Mouse (Mus musculus) gastrocnemius, postnatal 14 days (tissue): ENCODE measurements at regions not wholly inside any gene's neighbourhood (a gene's known extent, or its start where the extent isn't known, plus 50 kb on each side); places are given as distances from the start of the nearest gene placed in this dataset.
A peak's percentile ranks its signal among the peaks of the same experiment; 100 is the strongest.

Source experiments
- DNase-seq: peaks from one replicate; pipeline ENCODE4 v3.0.0; 2021; ENCODE audit warnings: mixed read lengths
- intact Hi-C: fragments of 180-260 bp; cut with DNase I; formaldehyde crosslinking; loops from one replicate; pipeline ENCODE4 v1.15.1; 2025; ENCODE audit warnings: low total_unique reads

DNA sequence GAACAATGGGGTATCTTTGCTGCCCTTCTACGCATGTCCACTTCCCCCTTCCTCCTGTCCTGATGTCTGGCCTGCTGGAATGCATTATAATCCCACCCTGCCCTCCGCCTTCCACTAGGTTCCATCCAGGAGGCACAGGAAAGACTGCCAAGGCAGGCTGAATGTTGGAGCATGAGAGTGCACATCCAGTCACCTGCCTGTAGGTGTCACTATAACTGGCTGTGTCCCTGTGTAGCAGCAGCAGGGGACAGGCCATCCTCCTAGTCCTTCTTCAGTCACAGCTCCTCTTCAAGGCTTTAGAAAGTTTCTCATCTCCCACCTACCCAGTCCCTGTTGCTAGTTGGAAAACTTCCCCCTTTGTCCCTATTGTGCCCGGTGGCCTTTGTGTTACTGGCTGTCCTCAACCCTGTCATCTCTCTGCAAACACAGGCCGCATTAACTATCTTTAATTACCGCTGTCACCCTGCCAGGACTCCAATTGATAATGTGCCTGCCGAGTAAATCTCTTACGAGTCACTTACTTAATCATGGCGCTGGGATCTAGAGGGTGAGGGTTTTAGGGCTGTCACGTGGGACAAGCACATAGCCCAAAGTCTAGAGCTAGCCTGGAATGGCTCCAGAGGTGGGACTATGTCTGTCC lies 355.2 kb upstream of the Fam19a5 start:
- DNase-seq: no peak
- intact Hi-C loops: no loop called here

- no peak for DNase-seq
- intact Hi-C loops: no loop called here
Measured at GRCm38 (mm10) chr15:87191901-87192300, 352.2 kb upstream of the Fam19a5 start.

GRCm38 (mm10) chr15:87196306-87196893 lies 347.7 kb upstream of the Fam19a5 start:
- intact Hi-C loops: no loop called here
- DNase-seq: no peak

DNA sequence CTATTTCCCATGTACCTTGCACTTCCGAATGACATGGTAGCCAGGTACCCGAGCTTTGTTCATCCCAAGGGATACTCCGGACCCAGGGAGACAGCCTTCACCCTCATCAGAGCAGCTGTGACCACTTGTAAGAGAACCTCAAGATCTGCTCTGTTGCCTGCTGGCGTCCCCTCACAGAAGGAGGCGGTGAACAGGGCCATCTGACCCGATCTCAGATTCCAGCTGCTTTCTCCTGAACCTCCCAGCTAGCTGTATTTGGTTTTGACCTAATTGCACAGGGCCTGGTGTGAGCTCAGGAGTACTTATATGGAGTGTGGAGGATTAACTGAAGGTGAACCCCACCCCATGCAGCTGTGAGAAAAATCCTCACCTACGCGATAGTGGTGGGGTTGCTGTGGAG lies 344.5 kb upstream of the Fam19a5 start:
- DNase-seq: no peak
- intact Hi-C loops: no loop called here

DNA sequence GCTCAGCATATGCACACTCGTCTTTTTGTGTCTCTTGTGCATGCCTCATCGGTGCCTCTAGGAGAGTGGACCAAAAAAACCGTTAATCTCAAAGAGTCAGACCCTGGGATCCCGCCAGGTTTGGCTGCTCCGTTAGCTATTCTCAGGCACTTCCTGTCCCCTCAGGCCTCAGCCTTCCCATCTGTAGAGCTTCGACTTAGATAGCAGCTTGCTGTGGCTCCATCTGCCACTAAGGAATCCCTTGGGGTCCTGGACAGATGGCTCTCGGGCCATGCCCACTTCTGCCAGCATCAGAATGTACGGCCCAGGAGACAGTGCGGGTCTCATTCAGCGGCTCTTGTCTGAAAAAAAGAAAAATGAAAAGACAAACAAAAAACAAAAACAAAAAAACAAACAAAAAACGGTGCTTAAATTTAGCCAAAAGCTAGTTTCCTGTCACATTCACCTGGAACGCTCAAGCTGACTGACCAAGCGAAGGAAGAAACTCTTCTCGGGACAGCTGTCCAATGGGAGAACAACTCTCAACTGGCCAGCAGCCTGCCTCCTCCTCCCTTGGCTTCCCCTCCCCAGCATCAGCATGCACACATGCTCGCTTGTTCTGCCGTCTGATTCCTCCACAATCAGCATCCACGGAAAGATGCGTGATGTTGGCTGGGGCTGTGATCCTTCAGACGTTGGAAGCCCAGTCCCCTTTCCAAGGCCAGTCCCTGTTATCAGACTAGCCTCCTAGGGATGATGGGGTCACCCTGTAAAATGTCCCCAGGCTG lies 343.6 kb upstream of the Fam19a5 start:
- intact Hi-C loops: no loop called here

DNA sequence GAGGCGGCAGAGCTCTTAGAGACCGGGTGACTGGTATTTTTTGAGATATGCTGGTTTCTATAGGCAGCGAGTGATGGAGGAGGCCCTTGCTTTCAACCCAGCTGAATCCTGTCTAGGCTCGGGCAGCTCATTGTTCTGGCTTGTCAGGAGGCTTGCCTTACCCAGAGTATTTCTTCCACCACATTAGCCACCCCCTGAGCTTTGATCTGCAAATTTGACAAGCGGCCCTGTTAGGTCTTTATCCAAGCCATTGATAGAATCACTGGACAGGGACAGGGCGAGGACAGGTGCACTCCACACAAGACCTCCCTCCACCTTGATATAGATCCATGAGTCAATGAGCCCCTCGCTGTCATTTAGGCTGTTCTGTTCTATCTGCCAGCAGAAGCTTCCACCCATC lies 343.0 kb upstream of the Fam19a5 start:
- DNase-seq: no peak
- intact Hi-C loops: no loop called here

More for the DNA sequence above, 343.6 kb upstream of the Fam19a5 start:
- DNase-seq: peak; percentile 20

GRCm38 (mm10) chr15:87229951-87230350 lies 314.1 kb upstream of the Fam19a5 start:
- intact Hi-C loops: no loop called here
- no peak for DNase-seq

- intact Hi-C loops: no loop called here
- no peak for DNase-seq
Measured at GRCm38 (mm10) chr15:87236096-87236495, 308.0 kb upstream of the Fam19a5 start.

DNA sequence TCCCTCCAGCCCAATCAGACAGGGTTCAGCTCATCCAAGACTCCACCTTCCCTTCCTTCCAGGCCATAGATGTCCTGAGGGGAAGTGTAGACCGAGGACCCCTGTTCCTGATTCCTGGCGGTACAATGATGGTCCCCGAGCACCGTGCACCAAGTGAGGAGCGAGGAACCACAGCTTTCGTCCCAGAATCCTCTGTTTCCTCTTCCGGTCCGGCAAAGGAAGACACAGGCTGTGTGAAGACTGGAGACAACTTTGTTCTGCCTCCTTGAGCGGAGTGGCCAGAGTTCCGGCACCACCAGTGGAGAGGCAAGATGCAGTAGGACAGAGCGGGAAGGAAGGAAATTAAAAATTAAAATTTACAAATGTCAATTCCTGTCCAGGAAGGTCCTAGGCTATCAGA lies 305.0 kb upstream of the Fam19a5 start:
- intact Hi-C loops: no loop called here

GRCm38 (mm10) chr15:87261497-87261896 lies 282.6 kb upstream of the Fam19a5 start:
- peak; percentile 12 for DNase-seq
- intact Hi-C loops: no loop called here

More for the DNA sequence above, 305.0 kb upstream of the Fam19a5 start:
- no peak for DNase-seq

DNA sequence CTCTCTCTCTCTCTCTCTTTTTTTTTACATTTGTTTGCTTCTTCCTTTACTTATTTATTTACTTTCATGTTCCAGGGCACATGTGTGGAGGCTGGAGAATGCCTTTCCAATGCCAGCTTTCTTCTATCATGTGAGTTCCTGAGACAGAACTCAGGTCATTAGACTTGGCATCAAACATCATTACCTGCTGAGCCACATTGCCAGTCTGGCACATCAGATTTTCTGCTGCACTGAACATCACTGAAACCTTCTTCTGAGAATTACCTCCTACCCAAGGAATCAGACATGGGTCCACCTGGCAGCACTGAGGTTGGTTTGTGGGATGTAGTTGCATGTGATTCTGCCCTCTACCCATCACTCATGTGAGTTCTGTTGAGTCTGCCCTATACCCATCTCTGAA lies 279.2 kb upstream of the Fam19a5 start:
- intact Hi-C loops: loop anchor here (5.0 kb wide), 1 partner anchor 697 kb away; no protein-coding TSS in a partner anchor
- no peak for DNase-seq

DNA sequence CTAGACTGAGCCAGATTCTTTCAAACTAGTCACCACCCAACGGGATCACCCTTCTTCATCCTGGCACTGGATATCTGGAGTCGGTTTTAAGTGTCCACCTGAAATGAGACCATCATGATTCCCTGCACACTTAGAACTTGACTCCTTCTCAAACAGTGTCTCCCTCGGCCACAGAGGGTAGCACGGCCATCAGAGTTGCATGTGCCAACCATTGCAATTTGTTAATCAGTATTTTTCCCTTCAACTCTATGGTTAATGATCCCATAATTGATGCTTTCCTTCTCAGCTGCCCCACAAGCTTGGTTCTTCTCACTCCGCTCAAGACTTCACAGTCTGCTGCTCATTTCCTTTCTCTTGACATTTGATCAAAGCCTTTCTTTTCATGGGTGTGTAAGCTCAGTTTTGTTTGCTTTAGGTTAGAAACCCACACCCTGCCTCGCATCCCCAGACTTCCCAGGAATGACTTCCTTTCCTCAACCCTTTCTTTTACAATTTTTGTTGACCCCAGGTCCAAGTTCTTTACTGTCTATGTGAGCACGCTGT lies 253.0 kb upstream of the Fam19a5 start:
- no peak for DNase-seq
- intact Hi-C loops: no loop called here

DNA sequence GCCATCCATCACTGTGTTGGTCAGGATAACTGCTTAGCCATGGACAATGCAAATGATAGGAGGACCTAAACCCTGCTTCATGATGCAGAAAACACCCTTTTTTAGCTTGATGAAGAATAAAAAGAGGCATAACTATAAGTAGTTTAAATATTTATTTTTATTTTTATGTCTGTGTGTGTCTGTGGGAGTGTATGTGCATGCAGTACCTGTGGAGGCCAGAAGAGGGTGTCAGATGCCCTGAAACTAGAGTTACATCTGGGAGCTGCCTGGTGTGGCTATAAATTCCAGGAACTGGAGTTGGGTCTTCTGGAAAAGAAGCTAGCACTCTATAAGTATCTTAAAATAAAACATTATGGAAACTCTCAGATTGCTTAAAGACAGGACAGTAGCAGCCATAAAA lies 224.2 kb upstream of the Fam19a5 start:
- intact Hi-C loops: no loop called here
- no peak for DNase-seq

DNA sequence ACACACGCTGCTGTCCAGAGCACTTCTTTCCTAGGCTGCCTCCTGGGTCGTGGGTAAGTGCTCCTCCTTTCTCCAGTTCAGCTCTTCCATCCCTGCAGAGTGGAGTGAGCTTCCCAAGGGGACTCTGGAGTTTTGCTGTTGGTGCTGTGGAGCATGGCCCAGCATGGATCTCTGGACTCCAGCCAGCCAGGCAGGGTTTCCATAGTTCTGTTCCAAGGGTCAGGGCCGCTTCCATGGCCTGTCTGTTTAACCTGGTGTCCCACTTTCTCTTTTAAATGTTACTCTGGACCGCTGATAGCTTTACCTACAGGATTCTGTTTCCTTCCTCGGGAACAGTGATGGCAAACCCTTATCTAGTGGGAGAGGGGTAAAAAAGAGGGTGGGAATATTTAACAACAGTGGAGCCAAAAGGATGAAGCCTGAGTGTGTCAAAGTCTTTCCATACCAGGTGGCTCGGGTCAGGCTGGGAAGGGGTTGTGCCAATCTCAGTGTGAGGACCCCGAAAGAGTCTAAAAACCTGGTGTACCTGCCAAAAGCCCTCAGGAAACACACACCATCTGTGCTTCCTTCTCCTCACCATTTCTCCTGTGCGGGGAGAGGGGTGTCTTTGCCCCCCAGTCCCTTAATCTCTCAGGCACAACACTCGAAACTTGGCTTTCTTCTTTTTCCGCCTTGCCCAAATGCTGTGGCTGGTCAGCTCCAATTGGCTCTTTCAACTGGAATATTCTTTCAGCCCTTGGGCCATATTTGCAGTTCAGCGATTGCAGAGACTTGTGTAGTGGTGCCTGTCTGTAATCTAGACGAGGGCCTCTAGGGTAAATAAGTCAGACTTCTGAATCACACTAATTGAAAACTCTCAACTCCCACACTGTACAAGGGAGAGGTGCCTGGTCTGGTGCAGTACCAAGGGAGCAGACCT lies 222.8 kb upstream of the Fam19a5 start:
- no peak for DNase-seq
- intact Hi-C loops: no loop called here

DNA sequence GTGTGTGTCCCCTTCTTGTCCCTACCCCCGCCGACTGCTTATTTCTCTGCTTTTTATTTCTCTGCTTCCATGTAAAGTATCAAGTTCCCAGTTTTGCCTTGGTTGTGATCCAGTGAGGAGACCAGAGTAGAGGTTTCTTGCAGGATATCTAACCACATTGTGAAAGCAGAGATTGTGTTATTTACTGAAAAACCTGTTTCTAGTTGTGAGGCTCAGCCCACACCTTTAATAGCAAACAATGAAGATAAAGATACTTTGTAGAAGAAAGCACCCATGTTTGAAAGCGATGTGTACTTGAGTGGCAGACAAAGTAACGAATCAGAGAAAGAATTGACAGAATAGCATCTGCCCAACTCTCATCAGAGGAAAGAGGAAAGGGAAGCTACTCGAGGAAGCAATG lies 218.7 kb upstream of the Fam19a5 start:
- intact Hi-C loops: no loop called here
- DNase-seq: no peak

DNA sequence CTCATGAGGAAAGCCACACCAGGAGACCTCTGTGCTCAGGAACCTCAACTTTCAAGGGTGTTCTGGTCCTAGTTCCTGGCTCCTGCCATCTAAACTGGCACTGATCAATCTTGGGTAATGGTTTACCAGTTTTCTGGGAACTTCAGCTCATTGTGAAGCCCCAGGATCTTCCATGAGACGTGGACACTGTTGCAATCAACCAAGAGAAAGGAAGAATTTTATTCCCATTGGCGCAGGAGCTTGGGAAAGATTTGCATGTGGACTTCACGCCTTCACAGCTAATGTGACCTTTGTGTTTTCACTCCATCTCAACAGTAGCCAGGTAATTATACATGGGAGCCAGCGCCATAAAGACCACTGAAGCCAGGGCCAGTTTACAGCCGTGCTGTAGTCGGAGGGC lies 217.8 kb upstream of the Fam19a5 start:
- DNase-seq: no peak
- intact Hi-C loops: no loop called here

GRCm38 (mm10) chr15:87332441-87332840 lies 211.7 kb upstream of the Fam19a5 start:
- intact Hi-C loops: no loop called here
- DNase-seq: no peak

DNA sequence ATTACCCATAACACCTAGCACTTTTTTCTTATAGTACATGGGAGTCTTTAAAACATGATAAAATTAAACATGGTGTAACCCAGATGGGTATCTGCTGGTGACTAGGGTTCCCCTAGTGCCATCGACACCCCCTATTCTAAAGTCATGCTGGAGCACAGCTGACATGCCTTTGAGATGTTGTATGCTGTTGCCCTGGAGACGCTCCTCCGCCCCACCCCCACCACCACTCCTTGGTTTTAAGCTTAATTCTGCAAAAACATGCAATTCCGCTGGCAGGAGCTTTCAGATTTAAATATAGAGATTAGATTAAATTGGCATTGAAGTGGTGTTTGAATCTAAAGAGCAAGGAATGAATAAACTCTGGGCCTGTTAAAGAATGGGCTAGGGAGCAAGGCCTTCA lies 210.6 kb upstream of the Fam19a5 start:
- no peak for DNase-seq
- intact Hi-C loops: no loop called here

DNA sequence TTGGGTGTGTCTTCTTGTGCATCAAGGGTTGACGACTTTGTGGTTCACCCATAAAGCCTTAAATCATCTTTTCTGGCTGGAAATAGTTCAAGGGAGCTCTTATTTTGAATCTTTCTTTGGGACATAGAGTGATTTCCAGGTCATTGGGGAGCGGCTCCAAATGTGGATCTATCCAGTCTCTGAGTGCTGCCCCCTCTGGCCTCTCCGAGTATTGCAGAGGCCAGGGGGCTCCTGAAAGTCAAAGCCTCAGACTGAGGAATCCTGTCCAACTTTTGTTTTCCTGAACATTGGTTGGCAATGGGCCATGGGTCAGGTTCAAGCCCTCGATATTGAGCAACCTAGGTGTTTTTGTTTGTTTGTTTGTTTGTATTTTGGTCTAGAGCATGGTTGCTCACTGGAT lies 209.7 kb upstream of the Fam19a5 start:
- intact Hi-C loops: no loop called here
- no peak for DNase-seq

- DNase-seq: no peak
- intact Hi-C loops: loop anchor here (5.0 kb wide), 1 partner anchor 928 kb away; no protein-coding TSS in a partner anchor
Measured at GRCm38 (mm10) chr15:87335324-87335723, 208.8 kb upstream of the Fam19a5 start.
